Mouse (Mus musculus): ENCODE measurements around the gene Gemin5.

DNA sequence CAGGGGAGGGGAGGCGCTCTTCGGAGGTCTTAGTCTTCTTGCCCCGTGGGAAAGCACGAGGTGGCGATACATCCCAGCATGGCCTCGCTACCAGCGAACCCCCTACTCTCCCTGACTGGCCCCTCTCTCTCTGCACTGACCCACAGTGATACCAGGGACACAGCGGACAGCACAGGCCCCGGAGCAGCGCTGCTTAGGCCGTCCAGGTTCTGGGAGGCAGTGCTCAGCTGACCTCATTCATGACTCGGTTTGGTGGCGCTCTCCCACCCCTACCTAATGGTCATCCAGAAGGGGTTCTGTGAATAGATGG, 65.0 kb downstream of the Gemin5 start:
- no peak for TF ChIP-seq POLR2A (IDR thresholded peaks at IDR 0.05; ENCODE audit: low read depth, low read length)
- TF ChIP-seq CTCF (IDR thresholded peaks at IDR 0.05; ENCODE audit: extremely low read depth, insufficient read length, insufficient replicate concordance, low read depth, low read length) = no peak

All from small intestine, adult 2 months (tissue).